Mouse (Mus musculus) heart, adult 2 months (tissue): Measurements from ENCODE around the gene Nell1.

Experiments
- CTCF ChIP-seq: fragments of 200-600 bp; IDR thresholded peaks from 2 replicates; pipeline ENCODE4 v1.8.1; 2022; ENCODE audit warnings: antibody characterized with exemption, mild to moderate bottlenecking, moderate library complexity
- POLR2A ChIP-seq: fragments of 200-500 bp; IDR thresholded peaks from 2 replicates; pipeline ENCODE4 v1.6.1; 2011; ENCODE audit warnings: mild to moderate bottlenecking, low read depth, low read length, control low read depth; ENCODE audit not compliant: insufficient read depth

DNA sequence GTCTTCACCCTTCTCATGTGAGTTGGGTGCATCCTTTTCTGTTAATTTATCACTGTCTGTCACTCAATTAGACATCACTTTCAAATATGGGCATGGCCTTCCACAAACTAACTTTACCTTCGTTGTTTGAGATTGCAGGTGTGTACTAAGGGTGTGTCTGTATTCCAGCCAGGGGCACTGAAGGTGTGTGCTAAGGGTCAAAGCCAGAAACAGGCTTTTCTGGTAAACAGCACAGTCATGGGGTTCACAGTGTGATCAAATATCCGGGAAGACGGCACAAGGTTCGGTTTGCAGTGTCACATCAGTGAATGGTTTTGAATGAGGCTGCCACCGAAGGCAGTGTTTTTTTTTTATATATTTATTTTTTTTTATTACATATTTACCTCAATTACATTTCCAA lies 455.1 kb downstream of the Nell1 start:
- TF ChIP-seq CTCF, result no peak
- TF ChIP-seq POLR2A, result no peak
